Mouse (Mus musculus) CH12.LX (cell line): Measurements from ENCODE around the gene Cldn19. TPM values are rescaled to one million over a fixed set of nuclear protein-coding genes. Genes with fewer than 3 reads are reported as not detected.

Experiments
- DNase-seq: peaks from one replicate; pipeline ENCODE4 v3.0.0-alpha.2; 2013; ENCODE audit errors: extremely low read depth
- H3K27ac ChIP-seq: 2 replicates; pipeline ENCODE4 v1.5.1; 2012; ENCODE audit warnings: low read depth, mild to moderate bottlenecking, control low read depth, moderate library complexity; ENCODE audit not compliant: insufficient read depth
- H3K27me3 ChIP-seq: replicated peaks from 2 replicates; pipeline ENCODE3; 2012; ENCODE audit warnings: inconsistent platforms
- H3K36me3 ChIP-seq, 2 experiments: replicated peaks in 1 of 2; 2 replicates each; pipeline versions ENCODE3 to v1.6.1; 2012; ENCODE audit warnings: inconsistent platforms in 1 of 2, low read length in 1 of 2, mild to moderate bottlenecking in 1 of 2, mixed read lengths in 1 of 2, moderate library complexity in 1 of 2; ENCODE audit not compliant: control insufficient read depth in 1 of 2, insufficient read depth in 1 of 2
- H3K4me1 ChIP-seq, 2 experiments: 2 replicates each; pipeline ENCODE4 v1.6.1; 2012; ENCODE audit warnings: inconsistent platforms in 1 of 2, moderate library complexity in 1 of 2; ENCODE audit not compliant: insufficient read depth in 2 of 2, control insufficient read depth in 1 of 2
- H3K4me2 ChIP-seq: 2 replicates; pipeline ENCODE4 v1.6.1; 2012; ENCODE audit warnings: low read depth, mild to moderate bottlenecking, control low read depth; ENCODE audit not compliant: poor library complexity, insufficient read depth, severe bottlenecking
- H3K4me3 ChIP-seq, 3 experiments: fragments of 150-350 bp in 1 of 3; sonication (generic) in 1 of 3; replicated peaks in 1 of 3; 2 replicates each; pipeline versions ENCODE3 to v1.5.1; 2011 to 2012; ENCODE audit warnings: low read depth in 2 of 3, low read length in 2 of 3, mild to moderate bottlenecking in 2 of 3, moderate library complexity in 2 of 3, control low read depth in 1 of 3, improper control_type of control experiment in 1 of 3, inconsistent platforms in 1 of 3, mixed read lengths in 1 of 3; ENCODE audit not compliant: poor library complexity in 1 of 3
- H3K79me2 ChIP-seq: replicated peaks from 2 replicates; pipeline ENCODE4 v1.6.1; 2012; ENCODE audit warnings: mild to moderate bottlenecking, moderate library complexity; ENCODE audit not compliant: control insufficient read depth, poor library complexity, insufficient read depth, severe bottlenecking; ENCODE audit errors: extremely low read depth
- H3K9ac ChIP-seq: 2 replicates; pipeline ENCODE4 v1.6.1; 2012; ENCODE audit warnings: low read depth, mild to moderate bottlenecking, control low read depth, moderate library complexity; ENCODE audit not compliant: insufficient read depth
- H3K9me3 ChIP-seq: replicated peaks from 2 replicates; pipeline ENCODE3; 2012; ENCODE audit warnings: low read length, inconsistent platforms, mixed read lengths
- CHD2 ChIP-seq: IDR thresholded peaks from 2 replicates; pipeline ENCODE4 v1.6.1; 2011; ENCODE audit warnings: low read length, improper control_type of control experiment
- CTCF ChIP-seq, 2 experiments: IDR thresholded peaks in 1 of 2; conservative IDR thresholded peaks in 1 of 2; 2 replicates each; pipeline ENCODE4 v1.5.1; 2011 to 2012; ENCODE audit warnings: low read depth in 2 of 2, low read length in 2 of 2, improper control_type of control experiment in 1 of 2, inconsistent platforms in 1 of 2, mild to moderate bottlenecking in 1 of 2, moderate library complexity in 1 of 2
- ELF1 ChIP-seq: IDR thresholded peaks from 2 replicates; pipeline ENCODE4 v1.6.1; 2014; ENCODE audit warnings: low read depth, mild to moderate bottlenecking, inconsistent platforms, low read length, improper control_type of control experiment
- EP300 ChIP-seq: IDR thresholded peaks from 2 replicates; pipeline ENCODE4 v1.6.1; 2011; ENCODE audit warnings: low read length, improper control_type of control experiment
- ETS1 ChIP-seq: conservative IDR thresholded peaks from 2 replicates; pipeline ENCODE4 v1.6.1; 2012; ENCODE audit warnings: low read depth, mild to moderate bottlenecking, inconsistent platforms, low read length, improper control_type of control experiment, moderate library complexity
- JUN ChIP-seq: IDR thresholded peaks from 2 replicates; pipeline ENCODE4 v1.6.1; 2011; ENCODE audit warnings: low read depth, mild to moderate bottlenecking, low read length, improper control_type of control experiment, moderate library complexity; ENCODE audit not compliant: insufficient read depth
- MAFK ChIP-seq: IDR thresholded peaks from 2 replicates; pipeline ENCODE4 v1.6.1; 2011; ENCODE audit warnings: low read length, improper control_type of control experiment; ENCODE audit not compliant: insufficient replicate concordance
- MAZ ChIP-seq: IDR thresholded peaks from 2 replicates; pipeline ENCODE4 v1.6.1; 2012; ENCODE audit warnings: low read depth, mild to moderate bottlenecking, inconsistent platforms, low read length, improper control_type of control experiment, moderate library complexity
- MXI1 ChIP-seq: IDR thresholded peaks from 2 replicates; pipeline ENCODE4 v1.6.1; 2011; ENCODE audit warnings: mild to moderate bottlenecking, low read depth, low read length, improper control_type of control experiment
- NRF1 ChIP-seq: IDR thresholded peaks from 2 replicates; pipeline ENCODE4 v1.6.1; 2014; ENCODE audit warnings: low read depth, mild to moderate bottlenecking, inconsistent platforms, low read length, improper control_type of control experiment, moderate library complexity
- UBTF ChIP-seq: IDR thresholded peaks from 2 replicates; pipeline ENCODE4 v1.6.1; 2012; ENCODE audit warnings: low read depth, mild to moderate bottlenecking, inconsistent platforms, low read length, improper control_type of control experiment, moderate library complexity
- USF1 ChIP-seq: IDR thresholded peaks from 2 replicates; pipeline ENCODE4 v1.6.1; 2014; ENCODE audit warnings: low read depth, mild to moderate bottlenecking, inconsistent platforms, low read length, improper control_type of control experiment
- USF2 ChIP-seq: conservative IDR thresholded peaks from 2 replicates; pipeline ENCODE4 v1.6.1; 2011; ENCODE audit warnings: low read depth, low read length, improper control_type of control experiment
- ZC3H11A ChIP-seq: IDR thresholded peaks from 2 replicates; pipeline ENCODE4 v1.6.1; 2012; ENCODE audit warnings: low read depth, mild to moderate bottlenecking, inconsistent platforms, low read length, improper control_type of control experiment
- ZKSCAN1 ChIP-seq: IDR thresholded peaks from 2 replicates; pipeline ENCODE4 v1.6.1; 2012; ENCODE audit warnings: low read depth, inconsistent platforms, low read length, improper control_type of control experiment, borderline replicate concordance
- ZMIZ1 ChIP-seq: IDR thresholded peaks from 2 replicates; pipeline ENCODE4 v1.6.1; 2012; ENCODE audit warnings: low read depth, mild to moderate bottlenecking, inconsistent platforms, low read length, improper control_type of control experiment
- ZNF384 ChIP-seq: IDR thresholded peaks from 2 replicates; pipeline ENCODE4 v1.6.1; 2012; ENCODE audit warnings: low read depth, low read length, improper control_type of control experiment, inconsistent platforms
- dilution Hi-C: fragments of 300-500 bp; cut with MboI; formaldehyde crosslinking; loops from 2 replicates; pipeline ENCODE4 v1.14.3; 2020; ENCODE audit warnings: low sequenced_read_pairs; ENCODE audit not compliant: extremely low pct_unique_long_range_greater_than_20kb, extremely low pct_ligation_motif_present
- in situ Hi-C: fragments of 300-500 bp; cut with MboI; formaldehyde crosslinking; loops from 3 replicates; pipeline ENCODE4 v1.14.3; 2019; ENCODE audit warnings: low sequenced_read_pairs, low pct_ligation_motif_present, low pct_unique_long_range_greater_than_20kb, mixed read lengths
- polyA plus RNA-seq: library from polyadenylated mRNA; unstranded; fragments of >175 nt; gene quantifications from 2 replicates; pipeline ENCODE4 v1.2.1, GENCODE M21; 2012; ENCODE audit warnings: low read depth; ENCODE audit not compliant: insufficient read length
- total RNA-seq, 2 experiments: library from RNA; depleted of rRNA; stranded (reverse); fragments of 300-350 nt in 1 of 2; fragments of >200 nt in 1 of 2; gene quantifications; 2 replicates each; pipeline ENCODE4 v1.2.3; 2012 to 2014

Cldn19 gene
- total and polyA plus RNA-seq, 3 experiments: 0.09 TPM; not detected in 2

- H3K36me3 ChIP-seq: no peaks in the 10 kb centered on the region
- no peak overlapping the region for H3K4me3 ChIP-seq
- no peaks in the 10 kb centered on the region for H3K9me3 ChIP-seq
- peaks cover 8 to 20% of the 10 kb centered on the region in 2 experiments for H3K4me1 ChIP-seq
- no peak overlapping the region for H3K27ac ChIP-seq
- H3K79me2 ChIP-seq: no peaks in the 10 kb centered on the region
- dilution Hi-C loops: no loop called here
- TF ChIP-seq ZNF384 (peak; percentile 16; the same call in 1 of the 2 replicates), NRF1 (no peak), EP300 (no peak), CHD2 (no peak), UBTF (no peak), MAFK (no peak)
- H3K4me2 ChIP-seq: no peak overlapping the region
- in situ Hi-C loops: loop anchor here (25.0 kb wide), 1 partner anchor 400 kb away; the partner anchor contains the start of gene Guca2b
- no peaks in the 10 kb centered on the region for H3K27me3 ChIP-seq
- DNase-seq: no peak
- H3K9ac ChIP-seq: no peak overlapping the region
Observed at GRCm38 (mm10) chr4:119262483-119262882, 7.3 kb downstream of the Cldn19 start.

GRCm38 (mm10) chr4:119263459-119263858 lies 8.2 kb downstream of the Cldn19 start:
- no peaks in the 10 kb centered on the region for H3K9me3 ChIP-seq
- H3K4me1 ChIP-seq: peaks cover 8 to 17% of the 10 kb centered on the region in 2 experiments
- no peaks in the 10 kb centered on the region for H3K79me2 ChIP-seq
- no peak overlapping the region for H3K27ac ChIP-seq
- TF ChIP-seq JUN (no peak), ELF1 (no peak), CTCF (conservative IDR thresholded peaks at IDR 0.05 in 1 of 2, IDR thresholded peaks at IDR 0.05 in 1 of 2; ENCODE audit: low read depth in 2 of 2, low read length in 2 of 2) (no peak), USF1 (no peak), ETS1 (no peak), ZKSCAN1 (no peak), MXI1 (no peak), USF2 (no peak), ZMIZ1 (no peak), ZC3H11A (no peak), MAZ (no peak)
- TF ChIP-seq, all 38 proteins: peak for 0
- no peak for DNase-seq
- dilution Hi-C loops (no loop called here), in situ Hi-C loops (loop anchor here (25.0 kb wide), 1 partner anchor 399 kb away; the partner anchor contains the start of gene Guca2b)
- Histone ChIP-seq H3K4me3 (no peak overlapping the region), H3K9ac (no peak overlapping the region), H3K4me2 (no peak overlapping the region), H3K36me3 (peaks cover 0 to 2% of the 10 kb centered on the region in 2 experiments), H3K27me3 (no peaks in the 10 kb centered on the region)
